Mouse (Mus musculus) myocyte (in vitro differentiated cells): ENCODE measurements around the gene Cdca3. TPM values are rescaled to one million over a fixed set of nuclear protein-coding genes. Genes with fewer than 3 reads are reported as not detected.

ENCODE experiments used
- H3K27me3 ChIP-seq: one replicate; pipeline ENCODE4 v1.6.1; 2011; ENCODE audit not compliant: control insufficient read depth, insufficient read depth, insufficient read length
- H3K36me3 ChIP-seq: one replicate; pipeline ENCODE4 v1.6.1; 2011; ENCODE audit not compliant: control insufficient read depth, insufficient read depth
- H3K4me2 ChIP-seq: one replicate; pipeline ENCODE4 v1.6.1; 2011; ENCODE audit warnings: low read depth, control low read depth
- H3K4me3 ChIP-seq: one replicate; pipeline ENCODE4 v1.5.1; 2011; ENCODE audit warnings: mild to moderate bottlenecking, control low read depth, moderate library complexity
- H3K79me2 ChIP-seq: one replicate; pipeline ENCODE4 v1.6.1; 2011; ENCODE audit not compliant: control insufficient read depth, insufficient read depth
- H3ac ChIP-seq: one replicate; pipeline ENCODE4 v1.6.1; 2011; ENCODE audit not compliant: control insufficient read depth, insufficient read length
- CEBPB ChIP-seq: IDR thresholded peaks from 2 replicates; pipeline ENCODE4 v1.6.1; 2011; ENCODE audit warnings: mild to moderate bottlenecking, moderate library complexity; ENCODE audit not compliant: poor library complexity, insufficient read depth, severe bottlenecking
- E2F4 ChIP-seq: IDR thresholded peaks from one replicate; pipeline ENCODE4 v1.6.1; 2011; ENCODE audit warnings: mild to moderate bottlenecking, control low read depth, moderate library complexity; ENCODE audit not compliant: insufficient read depth
- MAX ChIP-seq: IDR thresholded peaks from one replicate; pipeline ENCODE4 v1.6.1; 2011; ENCODE audit warnings: low read depth, mild to moderate bottlenecking, control low read depth
- MYOD1 ChIP-seq, 3 experiments: IDR thresholded peaks; one replicate each; pipeline ENCODE4 v1.6.1; 2011; ENCODE audit warnings: control low read depth in 2 of 3, low read depth in 2 of 3, mild to moderate bottlenecking in 2 of 3, moderate library complexity in 1 of 3; ENCODE audit not compliant: insufficient read length in 2 of 3, control insufficient read depth in 1 of 3
- MYOG ChIP-seq, 3 experiments: IDR thresholded peaks; one replicate each; pipeline ENCODE4 v1.6.1; 2011; ENCODE audit warnings: control low read depth in 2 of 3, low read depth in 2 of 3, mild to moderate bottlenecking in 2 of 3; ENCODE audit not compliant: insufficient read length in 2 of 3, control insufficient read depth in 1 of 3, insufficient read depth in 1 of 3
- POLR2A ChIP-seq: IDR thresholded peaks from one replicate; pipeline ENCODE4 v1.6.1; 2011; ENCODE audit warnings: low read depth, mild to moderate bottlenecking, control low read depth, moderate library complexity; ENCODE audit not compliant: insufficient read length
- POLR2AphosphoS2 ChIP-seq: IDR thresholded peaks from one replicate; pipeline ENCODE4 v1.6.1; 2011; ENCODE audit warnings: low read depth, control low read depth; ENCODE audit not compliant: insufficient read length
- REST ChIP-seq: IDR thresholded peaks from one replicate; pipeline ENCODE4 v1.6.1; 2011; ENCODE audit warnings: mild to moderate bottlenecking, control low read depth, moderate library complexity; ENCODE audit not compliant: insufficient read depth, insufficient read length
- SRF ChIP-seq: IDR thresholded peaks from one replicate; pipeline ENCODE4 v1.6.1; 2011; ENCODE audit warnings: low read depth; ENCODE audit not compliant: control insufficient read depth, insufficient read length
- TCF12 ChIP-seq: IDR thresholded peaks from one replicate; pipeline ENCODE4 v1.6.1; 2011; ENCODE audit warnings: mild to moderate bottlenecking, control low read depth; ENCODE audit not compliant: poor library complexity, insufficient read depth, severe bottlenecking
- TCF3 ChIP-seq: IDR thresholded peaks from one replicate; pipeline ENCODE4 v1.6.1; 2011; ENCODE audit warnings: low read depth, control low read depth; ENCODE audit not compliant: insufficient read length
- USF1 ChIP-seq: IDR thresholded peaks from one replicate; pipeline ENCODE4 v1.6.1; 2011; ENCODE audit warnings: low read depth, mild to moderate bottlenecking, control low read depth, moderate library complexity
- polyA plus RNA-seq: library from polyadenylated mRNA; unstranded; fragments of >200 nt; fragmentation: generic; extraction: Trizol; gene quantifications from one replicate; pipeline ENCODE4 v1.2.1, GENCODE M21; 2012; ENCODE audit warnings: missing spikeins

Gene Cdca3
- polyA plus RNA-seq, 1 experiment, result 28.8 TPM

GRCm38 (mm10) chr6:124863658-124864298 lies 34.4 kb downstream of the Cdca3 start, which contains the start of gene Gpr162:
Gene Gpr162, minus strand, starts transcription at chr6:124863983.
- H3K4me2 ChIP-seq, result peak within 1 kb of the TSS; percentile 48
- no peaks in the 10 kb centered on the region for H3K36me3 ChIP-seq
- H3K79me2 ChIP-seq, result no peaks in the 10 kb centered on the region
- peaks cover 76% of the 10 kb centered on the region for H3K27me3 ChIP-seq
- TF ChIP-seq REST (no peak), MAX (no peak), USF1 (no peak), E2F4 (no peak), TCF3 (no peak), SRF (no peak), CEBPB (no peak), MYOG (IDR thresholded peaks at IDR 0.05; ENCODE audit: control insufficient read depth in 1 of 3, insufficient read depth in 1 of 3, insufficient read length in 2 of 3, low read depth in 2 of 3) (no peak), POLR2AphosphoS2 (no peak), MYOD1 (IDR thresholded peaks at IDR 0.05; ENCODE audit: control insufficient read depth in 1 of 3, insufficient read length in 2 of 3, low read depth in 2 of 3) (no peak), TCF12 (no peak), POLR2A (no peak)
- no peak within 1 kb of the TSS for H3K4me3 ChIP-seq
- H3ac ChIP-seq, result no peak within 1 kb of the TSS

GRCm38 (mm10) chr6:124865766-124866362 lies 36.5 kb downstream of the Cdca3 start:
- Histone ChIP-seq H3K36me3 (no peaks in the 10 kb centered on the region), H3K79me2 (no peaks in the 10 kb centered on the region), H3K4me2 (no peak overlapping the region), H3ac (no peak overlapping the region), H3K27me3 (peaks cover 81% of the 10 kb centered on the region), H3K4me3 (no peak overlapping the region)
- TF ChIP-seq MYOG (IDR thresholded peaks at IDR 0.05; ENCODE audit: control insufficient read depth in 1 of 3, insufficient read depth in 1 of 3, insufficient read length in 2 of 3, low read depth in 2 of 3) (no peak), POLR2AphosphoS2 (no peak), TCF3 (no peak), SRF (no peak), CEBPB (no peak), REST (no peak), USF1 (no peak), POLR2A (no peak), MAX (no peak), TCF12 (no peak), MYOD1 (IDR thresholded peaks at IDR 0.05; ENCODE audit: control insufficient read depth in 1 of 3, insufficient read length in 2 of 3, low read depth in 2 of 3) (no peak), E2F4 (no peak)

- Histone ChIP-seq H3K79me2 (no peaks in the 10 kb centered on the region), H3K36me3 (no peaks in the 10 kb centered on the region), H3K4me2 (no peak overlapping the region), H3ac (no peak overlapping the region), H3K27me3 (peaks cover 76% of the 10 kb centered on the region), H3K4me3 (no peak overlapping the region)
- TF ChIP-seq USF1 (no peak), POLR2AphosphoS2 (no peak)
Observed at GRCm38 (mm10) chr6:124866560-124866959, 37.2 kb downstream of the Cdca3 start.

GRCm38 (mm10) chr6:124874348-124874747 lies 45.0 kb downstream of the Cdca3 start:
- no peak overlapping the region for H3ac ChIP-seq
- H3K79me2 ChIP-seq, result no peaks in the 10 kb centered on the region
- no peak overlapping the region for H3K4me2 ChIP-seq
- H3K4me3 ChIP-seq, result no peak overlapping the region
- H3K27me3 ChIP-seq, result peaks cover 57% of the 10 kb centered on the region
- H3K36me3 ChIP-seq, result no peaks in the 10 kb centered on the region
- TF ChIP-seq TCF3 (no peak), CEBPB (no peak), TCF12 (no peak)

GRCm38 (mm10) chr6:124879390-124879789 lies 50.0 kb downstream of the Cdca3 start:
- H3K4me2 ChIP-seq, result no peak overlapping the region
- H3ac ChIP-seq, result no peak overlapping the region
- TF ChIP-seq MYOG (IDR thresholded peaks at IDR 0.05; ENCODE audit: control insufficient read depth in 1 of 3, insufficient read depth in 1 of 3, insufficient read length in 2 of 3, low read depth in 2 of 3) (no peak), MYOD1 (IDR thresholded peaks at IDR 0.05; ENCODE audit: control insufficient read depth in 1 of 3, insufficient read length in 2 of 3, low read depth in 2 of 3) (peak in 2 of 3 experiments; percentile 7 to 34)
- no peaks in the 10 kb centered on the region for H3K36me3 ChIP-seq
- H3K27me3 ChIP-seq, result peaks cover 31% of the 10 kb centered on the region
- H3K4me3 ChIP-seq, result no peak overlapping the region
- H3K79me2 ChIP-seq, result no peaks in the 10 kb centered on the region

- no peak overlapping the region for H3ac ChIP-seq
- no peak overlapping the region for H3K4me3 ChIP-seq
- no peaks in the 10 kb centered on the region for H3K36me3 ChIP-seq
- no peak overlapping the region for H3K4me2 ChIP-seq
- TF ChIP-seq TCF12 (no peak), CEBPB (no peak), E2F4 (no peak), TCF3 (no peak), POLR2AphosphoS2 (no peak), REST (no peak), MAX (no peak), USF1 (no peak), SRF (no peak), POLR2A (no peak), MYOG (IDR thresholded peaks at IDR 0.05; ENCODE audit: control insufficient read depth in 1 of 3, insufficient read depth in 1 of 3, insufficient read length in 2 of 3, low read depth in 2 of 3) (no peak), MYOD1 (IDR thresholded peaks at IDR 0.05; ENCODE audit: control insufficient read depth in 1 of 3, insufficient read length in 2 of 3, low read depth in 2 of 3) (no peak)
- no peaks in the 10 kb centered on the region for H3K79me2 ChIP-seq
- peaks cover 18% of the 10 kb centered on the region for H3K27me3 ChIP-seq
Observed at GRCm38 (mm10) chr6:124881821-124882220, 52.5 kb downstream of the Cdca3 start.
